In the genomic region with DNA sequence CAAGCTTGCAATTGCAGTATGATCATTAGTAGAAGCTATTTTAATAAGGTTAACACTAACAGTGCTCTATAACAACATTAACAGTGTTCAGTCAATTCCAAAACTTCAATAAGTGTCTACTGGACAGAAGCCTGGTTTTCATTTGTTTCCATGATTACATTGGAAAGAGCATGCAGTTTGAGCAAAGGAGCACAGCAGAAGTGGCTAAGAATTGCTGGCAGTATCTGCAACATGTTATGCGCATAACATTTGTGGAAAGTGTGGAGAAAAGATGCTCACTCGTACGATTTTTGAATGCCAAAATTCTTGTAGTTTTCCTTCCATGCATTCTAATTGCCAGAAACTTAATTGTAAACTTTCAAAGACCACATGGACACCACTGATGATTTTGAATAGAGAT, we compare ENCODE assay signal across 14 mouse cellular contexts.
"Had no signal": no experiment of that assay in that cellular context is flagged by ENCODE, and none has a peak within 500 bp of the region (broad histone marks: within the 10 kb centered on the region; RNA-seq: fewer than 3 reads in every experiment).

No protein-coding gene starts in this region.

- H3K4me3 ChIP-seq: kidney, embryonic 15.5 days; limb, embryonic 15.5 days had no signal

- H3K9ac ChIP-seq: kidney, embryonic 15.5 days; limb, embryonic 15.5 days; liver, embryonic 14.5 days; liver, postnatal 0 days; lung, embryonic 14.5 days had no signal

- H3K4me1 ChIP-seq: kidney, embryonic 15.5 days; limb, embryonic 15.5 days had no signal

- H3K4me2 ChIP-seq: kidney, embryonic 15.5 days; limb, embryonic 15.5 days; liver, embryonic 11.5 days; lung, embryonic 14.5 days; midbrain, embryonic 11.5 days had no signal

- H3K27me3 ChIP-seq: kidney, embryonic 15.5 days; limb, embryonic 15.5 days had no signal

- H3K27ac ChIP-seq: kidney, embryonic 15.5 days; limb, embryonic 15.5 days; liver, embryonic 14.5 days had no signal

- H3K9me3 ChIP-seq: kidney, embryonic 15.5 days; limb, embryonic 15.5 days had no signal

- H3K36me3 ChIP-seq: kidney, embryonic 15.5 days; limb, embryonic 15.5 days had no signal

- ATAC-seq: liver, postnatal 0 days; lung, postnatal 0 days had no signal

- DNase-seq: kidney, adult 8-10 months; kidney, postnatal 10 days; kidney, postnatal 36 days; liver, postnatal 0 days; lung, embryonic 14.5 days; midbrain, embryonic 14.5 days; thymus, adult 18-20 months; thymus, postnatal 36 days had no signal
